Mouse (Mus musculus) forebrain, embryonic 15.5 days (tissue): ENCODE results near the gene Tcf7l2. TPM values are rescaled to one million over a fixed set of nuclear protein-coding genes. Genes with fewer than 3 reads are reported as not detected.

Experiments
- ATAC-seq: fragments of 200-750 bp; cut with Nextera tagmentation; replicated peaks from 2 replicates; pipeline ENCODE4 v1.8.0; 2017; ENCODE audit warnings: mild to moderate bottlenecking, moderate TSS enrichment, moderate library complexity
- H3K27ac ChIP-seq: fragments of 300-500 bp; sonication (generic); replicated peaks from 2 replicates; pipeline ENCODE4 v1.5.1; 2015; ENCODE audit warnings: mild to moderate bottlenecking, inconsistent platforms
- H3K27me3 ChIP-seq: fragments of 300-500 bp; sonication (generic); 2 replicates; pipeline ENCODE4 v1.6.1; 2015; ENCODE audit warnings: inconsistent platforms
- H3K36me3 ChIP-seq: fragments of 300-500 bp; sonication (generic); 2 replicates; pipeline ENCODE4 v1.6.1; 2015; ENCODE audit warnings: mild to moderate bottlenecking, inconsistent platforms
- H3K4me1 ChIP-seq: fragments of 300-500 bp; sonication (generic); 2 replicates; pipeline ENCODE4 v1.6.1; 2015; ENCODE audit warnings: inconsistent platforms
- H3K4me2 ChIP-seq: fragments of 300-500 bp; sonication (generic); replicated peaks from 2 replicates; pipeline ENCODE4 v1.6.1; 2015; ENCODE audit warnings: mild to moderate bottlenecking, inconsistent platforms
- H3K4me3 ChIP-seq: fragments of 300-500 bp; sonication (generic); 2 replicates; pipeline ENCODE4 v1.5.1; 2015; ENCODE audit warnings: mild to moderate bottlenecking, inconsistent platforms
- H3K9ac ChIP-seq: fragments of 300-500 bp; sonication (generic); replicated peaks from 2 replicates; pipeline ENCODE4 v1.6.1; 2015; ENCODE audit warnings: mild to moderate bottlenecking, inconsistent platforms
- H3K9me3 ChIP-seq: fragments of 300-500 bp; sonication (generic); 2 replicates; pipeline ENCODE4 v1.6.1; 2016; ENCODE audit warnings: inconsistent platforms
- WGBS: fragments of 180-500 bp; shearing (Covaris S2); methylation state at CpG from one replicate; pipeline ENCODE4 v1.1.7; 2015; ENCODE audit warnings: mixed read lengths; 5-methylcytosine and 5-hydroxymethylcytosine counted together
- polyA plus RNA-seq: library from polyadenylated mRNA; unstranded; fragments of >200 nt; fragmentation: Nextera tagmentation; extraction: Ambion mirVana; gene quantifications from 2 replicates; pipeline ENCODE4 v1.2.1, GENCODE M21; 2015

The Tcf7l2 gene
- polyA plus RNA-seq, 1 experiment from 2014 or later = 95.4 TPM

GRCm38 (mm10) chr19:55860009-55860743 lies 118.6 kb downstream of the Tcf7l2 start:
- H3K36me3 ChIP-seq = no peaks in the 10 kb centered on the region
- H3K9me3 ChIP-seq = no peaks in the 10 kb centered on the region
- no peak overlapping the region for H3K4me3 ChIP-seq
- H3K4me1 ChIP-seq = no peaks in the 10 kb centered on the region
- ATAC-seq = no peak
- no peak overlapping the region for H3K9ac ChIP-seq
- no peaks in the 10 kb centered on the region for H3K27me3 ChIP-seq
- no peak overlapping the region for H3K4me2 ChIP-seq
- H3K27ac ChIP-seq = no peak overlapping the region
- 89% methylated on average over 10 of the region's 10 CpGs for WGBS

- H3K36me3 ChIP-seq = no peaks in the 10 kb centered on the region
- WGBS = 89% methylated on average over 2 of the region's 2 CpGs
These were observed 120.1 kb downstream of the Tcf7l2 start for GRCm38 (mm10) chr19:55861746-55862145.

GRCm38 (mm10) chr19:55862559-55862958 lies 120.9 kb downstream of the Tcf7l2 start:
- no peak for ATAC-seq
- H3K27me3 ChIP-seq = no peaks in the 10 kb centered on the region
- H3K36me3 ChIP-seq = no peaks in the 10 kb centered on the region
- H3K4me2 ChIP-seq = no peak overlapping the region
- no peak overlapping the region for H3K9ac ChIP-seq
- whole genome bisulfite sequencing = 87% methylated on average over 3 of the region's 3 CpGs
- H3K27ac ChIP-seq = no peak overlapping the region
- no peaks in the 10 kb centered on the region for H3K9me3 ChIP-seq
- no peak overlapping the region for H3K4me3 ChIP-seq
- H3K4me1 ChIP-seq = no peaks in the 10 kb centered on the region

More at GRCm38 (mm10) chr19:55861746-55862145, 120.1 kb downstream of the Tcf7l2 start:
- no peak for ATAC-seq
- no peak overlapping the region for H3K4me3 ChIP-seq
- no peaks in the 10 kb centered on the region for H3K9me3 ChIP-seq
- no peak overlapping the region for H3K4me2 ChIP-seq
- H3K4me1 ChIP-seq = no peaks in the 10 kb centered on the region
- H3K9ac ChIP-seq = no peak overlapping the region
- H3K27ac ChIP-seq = no peak overlapping the region
- no peaks in the 10 kb centered on the region for H3K27me3 ChIP-seq

GRCm38 (mm10) chr19:55865049-55865448 lies 123.4 kb downstream of the Tcf7l2 start:
- no peak for ATAC-seq
- H3K4me1 ChIP-seq = no peaks in the 10 kb centered on the region
- no peak overlapping the region for H3K4me3 ChIP-seq
- no peak overlapping the region for H3K4me2 ChIP-seq
- no peaks in the 10 kb centered on the region for H3K27me3 ChIP-seq
- H3K9ac ChIP-seq = no peak overlapping the region
- H3K36me3 ChIP-seq = no peaks in the 10 kb centered on the region
- H3K27ac ChIP-seq = no peak overlapping the region
- H3K9me3 ChIP-seq = no peaks in the 10 kb centered on the region
- 95% methylated on average over 2 of the region's 2 CpGs for WGBS

GRCm38 (mm10) chr19:55865774-55866578 lies 124.4 kb downstream of the Tcf7l2 start:
- WGBS = 90% methylated on average over 13 of the region's 13 CpGs
- Histone ChIP-seq H3K4me2 (no peak overlapping the region), H3K9ac (no peak overlapping the region), H3K4me1 (no peaks in the 10 kb centered on the region), H3K4me3 (no peak overlapping the region), H3K36me3 (no peaks in the 10 kb centered on the region), H3K27me3 (no peaks in the 10 kb centered on the region), H3K27ac (no peak overlapping the region), H3K9me3 (no peaks in the 10 kb centered on the region)
- no peak for ATAC-seq

GRCm38 (mm10) chr19:55867255-55867654 lies 125.6 kb downstream of the Tcf7l2 start:
- 85% methylated on average over 6 of the region's 6 CpGs for WGBS
- no peak for ATAC-seq

GRCm38 (mm10) chr19:55867905-55868304 lies 126.3 kb downstream of the Tcf7l2 start:
- Histone ChIP-seq H3K9me3 (no peaks in the 10 kb centered on the region), H3K9ac (no peak overlapping the region), H3K27me3 (no peaks in the 10 kb centered on the region), H3K36me3 (no peaks in the 10 kb centered on the region), H3K4me2 (no peak overlapping the region), H3K27ac (no peak overlapping the region), H3K4me3 (no peak overlapping the region), H3K4me1 (no peaks in the 10 kb centered on the region)
- ATAC-seq = no peak
- WGBS = 53% methylated on average over 3 of the region's 3 CpGs

More at GRCm38 (mm10) chr19:55867255-55867654, 125.6 kb downstream of the Tcf7l2 start:
- no peaks in the 10 kb centered on the region for H3K27me3 ChIP-seq
- no peak overlapping the region for H3K9ac ChIP-seq
- no peak overlapping the region for H3K27ac ChIP-seq
- no peaks in the 10 kb centered on the region for H3K36me3 ChIP-seq
- no peaks in the 10 kb centered on the region for H3K4me1 ChIP-seq
- H3K9me3 ChIP-seq = no peaks in the 10 kb centered on the region
- H3K4me2 ChIP-seq = no peak overlapping the region
- no peak overlapping the region for H3K4me3 ChIP-seq

GRCm38 (mm10) chr19:55868597-55868996 lies 127.0 kb downstream of the Tcf7l2 start:
- Histone ChIP-seq H3K27me3 (no peaks in the 10 kb centered on the region), H3K4me3 (no peak overlapping the region), H3K36me3 (no peaks in the 10 kb centered on the region), H3K9me3 (no peaks in the 10 kb centered on the region), H3K4me1 (no peaks in the 10 kb centered on the region), H3K4me2 (no peak overlapping the region), H3K27ac (no peak overlapping the region), H3K9ac (no peak overlapping the region)
- 90% methylated on average over 4 of the region's 4 CpGs for WGBS
- ATAC-seq = no peak

- no peaks in the 10 kb centered on the region for H3K27me3 ChIP-seq
- H3K9ac ChIP-seq = no peak overlapping the region
- no peak overlapping the region for H3K27ac ChIP-seq
- no peak overlapping the region for H3K4me2 ChIP-seq
- 76% methylated on average over 12 of the region's 12 CpGs for WGBS
- no peak for ATAC-seq
- H3K4me3 ChIP-seq = no peak overlapping the region
- no peaks in the 10 kb centered on the region for H3K4me1 ChIP-seq
- no peaks in the 10 kb centered on the region for H3K9me3 ChIP-seq
- H3K36me3 ChIP-seq = no peaks in the 10 kb centered on the region
These were observed 129.2 kb downstream of the Tcf7l2 start for GRCm38 (mm10) chr19:55870825-55871224.

- Histone ChIP-seq H3K27me3 (no peaks in the 10 kb centered on the region), H3K9ac (no peak overlapping the region), H3K4me1 (no peaks in the 10 kb centered on the region), H3K27ac (no peak overlapping the region), H3K4me3 (no peak overlapping the region), H3K36me3 (no peaks in the 10 kb centered on the region), H3K9me3 (no peaks in the 10 kb centered on the region), H3K4me2 (no peak overlapping the region)
- no peak for ATAC-seq
- WGBS = 58% methylated on average over 3 of the region's 3 CpGs
These were observed 129.9 kb downstream of the Tcf7l2 start for GRCm38 (mm10) chr19:55871496-55871895.

- no peak for ATAC-seq
These were observed 131.6 kb downstream of the Tcf7l2 start for GRCm38 (mm10) chr19:55873221-55873620.

GRCm38 (mm10) chr19:55876501-55876900 lies 134.9 kb downstream of the Tcf7l2 start:
- Histone ChIP-seq H3K36me3 (no peaks in the 10 kb centered on the region), H3K9me3 (no peaks in the 10 kb centered on the region), H3K27me3 (0 out of 2 replicates have a peak, but pooled peaks cover 2% of the 10 kb centered on the region), H3K27ac (no peak overlapping the region), H3K4me3 (no peak overlapping the region), H3K4me2 (no peak overlapping the region), H3K4me1 (peaks cover 36% of the 10 kb centered on the region), H3K9ac (no peak overlapping the region)
- no peak for ATAC-seq
- WGBS = 58% methylated on average over 3 of the region's 3 CpGs

More at GRCm38 (mm10) chr19:55873221-55873620, 131.6 kb downstream of the Tcf7l2 start:
- H3K27me3 ChIP-seq = no peaks in the 10 kb centered on the region
- no peak overlapping the region for H3K4me2 ChIP-seq
- H3K9ac ChIP-seq = no peak overlapping the region
- H3K9me3 ChIP-seq = no peaks in the 10 kb centered on the region
- H3K4me1 ChIP-seq = peaks cover 10% of the 10 kb centered on the region
- no peak overlapping the region for H3K27ac ChIP-seq
- 70% methylated on average over 3 of the region's 3 CpGs for WGBS
- no peaks in the 10 kb centered on the region for H3K36me3 ChIP-seq
- no peak overlapping the region for H3K4me3 ChIP-seq
